Mouse (Mus musculus) CH12.LX (cell line): ENCODE data around the gene Galr2. TPM values are rescaled to one million over a fixed set of nuclear protein-coding genes. Genes with fewer than 3 reads are reported as not detected.

ENCODE experiments used
- DNase-seq: peaks from one replicate; pipeline ENCODE4 v3.0.0-alpha.2; 2013; ENCODE audit errors: extremely low read depth
- H3K27ac ChIP-seq: 2 replicates; pipeline ENCODE4 v1.5.1; 2012; ENCODE audit warnings: low read depth, mild to moderate bottlenecking, control low read depth, moderate library complexity; ENCODE audit not compliant: insufficient read depth
- H3K27me3 ChIP-seq: replicated peaks from 2 replicates; pipeline ENCODE3; 2012; ENCODE audit warnings: inconsistent platforms
- H3K36me3 ChIP-seq, 2 experiments: replicated peaks in 1 of 2; 2 replicates each; pipeline versions ENCODE3 to v1.6.1; 2012; ENCODE audit warnings: inconsistent platforms in 1 of 2, low read length in 1 of 2, mild to moderate bottlenecking in 1 of 2, mixed read lengths in 1 of 2, moderate library complexity in 1 of 2; ENCODE audit not compliant: control insufficient read depth in 1 of 2, insufficient read depth in 1 of 2
- H3K4me1 ChIP-seq, 2 experiments: 2 replicates each; pipeline ENCODE4 v1.6.1; 2012; ENCODE audit warnings: inconsistent platforms in 1 of 2, moderate library complexity in 1 of 2; ENCODE audit not compliant: insufficient read depth in 2 of 2, control insufficient read depth in 1 of 2
- H3K4me2 ChIP-seq: 2 replicates; pipeline ENCODE4 v1.6.1; 2012; ENCODE audit warnings: low read depth, mild to moderate bottlenecking, control low read depth; ENCODE audit not compliant: poor library complexity, insufficient read depth, severe bottlenecking
- H3K4me3 ChIP-seq, 3 experiments: fragments of 150-350 bp in 1 of 3; sonication (generic) in 1 of 3; replicated peaks in 1 of 3; 2 replicates each; pipeline versions ENCODE3 to v1.5.1; 2011 to 2012; ENCODE audit warnings: low read depth in 2 of 3, low read length in 2 of 3, mild to moderate bottlenecking in 2 of 3, moderate library complexity in 2 of 3, control low read depth in 1 of 3, improper control_type of control experiment in 1 of 3, inconsistent platforms in 1 of 3, mixed read lengths in 1 of 3; ENCODE audit not compliant: poor library complexity in 1 of 3
- H3K79me2 ChIP-seq: replicated peaks from 2 replicates; pipeline ENCODE4 v1.6.1; 2012; ENCODE audit warnings: mild to moderate bottlenecking, moderate library complexity; ENCODE audit not compliant: control insufficient read depth, poor library complexity, insufficient read depth, severe bottlenecking; ENCODE audit errors: extremely low read depth
- H3K9ac ChIP-seq: 2 replicates; pipeline ENCODE4 v1.6.1; 2012; ENCODE audit warnings: low read depth, mild to moderate bottlenecking, control low read depth, moderate library complexity; ENCODE audit not compliant: insufficient read depth
- H3K9me3 ChIP-seq: replicated peaks from 2 replicates; pipeline ENCODE3; 2012; ENCODE audit warnings: low read length, inconsistent platforms, mixed read lengths
- BHLHE40 ChIP-seq: IDR thresholded peaks from 2 replicates; pipeline ENCODE4 v1.6.1; 2011; ENCODE audit warnings: mild to moderate bottlenecking, low read depth, low read length, improper control_type of control experiment
- ELF1 ChIP-seq: IDR thresholded peaks from 2 replicates; pipeline ENCODE4 v1.6.1; 2014; ENCODE audit warnings: low read depth, mild to moderate bottlenecking, inconsistent platforms, low read length, improper control_type of control experiment
- ETS1 ChIP-seq: conservative IDR thresholded peaks from 2 replicates; pipeline ENCODE4 v1.6.1; 2012; ENCODE audit warnings: low read depth, mild to moderate bottlenecking, inconsistent platforms, low read length, improper control_type of control experiment, moderate library complexity
- HCFC1 ChIP-seq: IDR thresholded peaks from 2 replicates; pipeline ENCODE4 v1.6.1; 2012; ENCODE audit warnings: low read depth, mild to moderate bottlenecking, inconsistent platforms, low read length, improper control_type of control experiment
- IRF4 ChIP-seq: IDR thresholded peaks from 2 replicates; pipeline ENCODE4 v1.6.1; 2014; ENCODE audit warnings: low read depth, mild to moderate bottlenecking, inconsistent platforms, low read length, improper control_type of control experiment
- JUN ChIP-seq: IDR thresholded peaks from 2 replicates; pipeline ENCODE4 v1.6.1; 2011; ENCODE audit warnings: low read depth, mild to moderate bottlenecking, low read length, improper control_type of control experiment, moderate library complexity; ENCODE audit not compliant: insufficient read depth
- KAT2A ChIP-seq: IDR thresholded peaks from 2 replicates; pipeline ENCODE4 v1.6.1; 2012; ENCODE audit warnings: low read length, improper control_type of control experiment, inconsistent platforms; ENCODE audit not compliant: insufficient replicate concordance
- MAX ChIP-seq: IDR thresholded peaks from 2 replicates; pipeline ENCODE4 v1.6.1; 2011; ENCODE audit warnings: low read length, improper control_type of control experiment
- MAZ ChIP-seq: IDR thresholded peaks from 2 replicates; pipeline ENCODE4 v1.6.1; 2012; ENCODE audit warnings: low read depth, mild to moderate bottlenecking, inconsistent platforms, low read length, improper control_type of control experiment, moderate library complexity
- MEF2A ChIP-seq: IDR thresholded peaks from 2 replicates; pipeline ENCODE4 v1.6.1; 2014; ENCODE audit warnings: low read depth, mild to moderate bottlenecking, inconsistent platforms, low read length, improper control_type of control experiment, borderline replicate concordance
- MYC ChIP-seq: IDR thresholded peaks from 2 replicates; pipeline ENCODE4 v1.6.1; 2011; ENCODE audit warnings: low read depth, mild to moderate bottlenecking, improper control_type of control experiment, low read length
- NELFE ChIP-seq: IDR thresholded peaks from 2 replicates; pipeline ENCODE4 v1.6.1; 2011; ENCODE audit warnings: low read depth, low read length, improper control_type of control experiment
- POLR2A ChIP-seq: IDR thresholded peaks from 2 replicates; pipeline ENCODE4 v1.6.1; 2011; ENCODE audit warnings: low read depth, mild to moderate bottlenecking, improper control_type of control experiment, low read length
- POLR2AphosphoS2 ChIP-seq: IDR thresholded peaks from 2 replicates; pipeline ENCODE4 v1.6.1; 2011; ENCODE audit warnings: low read depth, low read length, improper control_type of control experiment
- SMC3 ChIP-seq: IDR thresholded peaks from 2 replicates; pipeline ENCODE4 v1.6.1; 2011; ENCODE audit warnings: low read depth, low read length, improper control_type of control experiment
- TCF12 ChIP-seq: IDR thresholded peaks from 2 replicates; pipeline ENCODE4 v1.6.1; 2014; ENCODE audit warnings: low read depth, mild to moderate bottlenecking, inconsistent platforms, low read length, improper control_type of control experiment
- USF2 ChIP-seq: conservative IDR thresholded peaks from 2 replicates; pipeline ENCODE4 v1.6.1; 2011; ENCODE audit warnings: low read depth, low read length, improper control_type of control experiment
- dilution Hi-C: fragments of 300-500 bp; cut with MboI; formaldehyde crosslinking; loops from 2 replicates; pipeline ENCODE4 v1.14.3; 2020; ENCODE audit warnings: low sequenced_read_pairs; ENCODE audit not compliant: extremely low pct_unique_long_range_greater_than_20kb, extremely low pct_ligation_motif_present
- in situ Hi-C: fragments of 300-500 bp; cut with MboI; formaldehyde crosslinking; loops from 3 replicates; pipeline ENCODE4 v1.14.3; 2019; ENCODE audit warnings: low sequenced_read_pairs, low pct_ligation_motif_present, low pct_unique_long_range_greater_than_20kb, mixed read lengths
- polyA plus RNA-seq: library from polyadenylated mRNA; unstranded; fragments of >175 nt; gene quantifications from 2 replicates; pipeline ENCODE4 v1.2.1, GENCODE M21; 2012; ENCODE audit warnings: low read depth; ENCODE audit not compliant: insufficient read length
- total RNA-seq, 2 experiments: library from RNA; depleted of rRNA; stranded (reverse); fragments of 300-350 nt in 1 of 2; fragments of >200 nt in 1 of 2; gene quantifications; 2 replicates each; pipeline ENCODE4 v1.2.3; 2012 to 2014

The Galr2 gene
- total and polyA plus RNA-seq, 3 experiments = 0.21 to 1.6 (median 0.85) TPM

DNA sequence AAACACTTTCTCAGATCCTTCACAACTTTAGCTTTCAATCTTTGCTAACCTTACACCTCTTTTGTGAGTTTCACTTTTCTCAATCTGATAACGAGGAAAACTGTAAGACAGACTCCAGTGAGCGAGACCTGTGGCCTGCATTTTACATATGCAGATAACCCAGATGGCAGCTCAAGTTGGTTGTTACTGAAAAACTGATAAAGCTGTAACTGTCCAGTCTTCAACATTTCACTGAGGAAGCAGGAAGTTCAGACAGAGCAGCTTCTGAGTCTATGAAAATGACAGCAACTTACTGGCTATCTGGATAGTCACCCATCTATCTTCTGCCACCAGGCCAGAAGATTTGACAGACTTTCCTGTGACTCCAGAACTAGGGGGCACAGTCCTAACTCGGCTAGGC is 28.9 kb downstream of the Galr2 start:
- Histone ChIP-seq H3K4me3 (no peak overlapping the region), H3K79me2 (peaks cover 7% of the 10 kb centered on the region; the same call in 1 of the 2 replicates), H3K27ac (no peak overlapping the region), H3K36me3 (peaks cover 3 to 7% of the 10 kb centered on the region in 2 experiments), H3K9ac (no peak overlapping the region), H3K9me3 (no peaks in the 10 kb centered on the region), H3K4me2 (no peak overlapping the region), H3K27me3 (no peaks in the 10 kb centered on the region), H3K4me1 (peaks cover 15 to 34% of the 10 kb centered on the region in 2 experiments)
- DNase-seq = no peak
- peak; percentile 37; the same call in 1 of the 2 replicates for TF ChIP-seq ELF1
- no peak for TF ChIP-seq SMC3
- 0 out of 2 replicates have a peak, but pooled peaks have one; percentile 10 for TF ChIP-seq ETS1
- in situ Hi-C loops (no loop called here), dilution Hi-C loops (no loop called here)

DNA sequence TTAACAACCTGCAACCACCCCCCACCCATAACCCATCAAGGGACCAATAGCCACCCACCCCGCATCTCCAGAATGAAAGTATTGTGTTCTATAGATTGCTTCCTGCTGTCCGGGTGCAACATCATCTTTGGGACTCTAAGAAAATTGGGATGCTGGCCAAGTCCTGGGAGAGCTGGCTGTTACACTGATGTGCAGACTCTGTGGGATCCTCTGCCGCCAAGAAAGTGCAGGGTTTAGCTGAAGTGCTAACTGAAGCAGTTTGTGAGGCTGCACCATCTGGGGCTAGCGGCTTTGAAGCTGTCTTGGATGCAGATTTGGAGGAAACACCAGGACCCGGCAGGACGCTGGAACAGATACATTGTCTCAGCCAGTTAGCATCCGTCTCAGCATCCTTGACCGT is 30.4 kb downstream of the Galr2 start:
- no peaks in the 10 kb centered on the region for H3K36me3 ChIP-seq
- H3K4me1 ChIP-seq = peaks cover 11 to 28% of the 10 kb centered on the region in 2 experiments; a peak in 3 of 4 replicates
- H3K9ac ChIP-seq = no peak overlapping the region
- DNase-seq = no peak
- H3K9me3 ChIP-seq = no peaks in the 10 kb centered on the region
- H3K79me2 ChIP-seq = peaks cover 1% of the 10 kb centered on the region; the same call in 1 of the 2 replicates
- H3K4me2 ChIP-seq = no peak overlapping the region
- no peak overlapping the region for H3K27ac ChIP-seq
- H3K27me3 ChIP-seq = no peaks in the 10 kb centered on the region
- in situ Hi-C loops (no loop called here), dilution Hi-C loops (no loop called here)
- H3K4me3 ChIP-seq = no peak overlapping the region
- TF ChIP-seq BHLHE40 (no peak), JUN (no peak), NELFE (no peak), HCFC1 (no peak), MAX (no peak), MEF2A (no peak), USF2 (no peak), MAZ (no peak), MYC (no peak), POLR2AphosphoS2 (no peak), TCF12 (no peak), POLR2A (no peak), IRF4 (no peak), KAT2A (no peak)
